7 mouse cellular contexts compared by ENCODE assay signal in genomic region chr6:134926338-134926705, GRCm38 (mm10). TPM values are rescaled to one million over a fixed set of nuclear protein-coding genes. Genes with fewer than 3 reads are reported as not detected.
DNase-seq lines count a peak whose midpoint lies in the region; ATAC-seq and TF ChIP-seq lines count a peak whose summit lies in the region.

No protein-coding gene starts in this region.

- H3K9ac ChIP-seq in lung, postnatal 0 days (replicated peaks; ENCODE audit: low read depth) = peak overlapping the region; percentile 82
- H3K9ac ChIP-seq in forebrain, embryonic 11.5 days (ENCODE audit: low read length) = peak overlapping the region; percentile 78
- H3K9ac ChIP-seq in limb, embryonic 14.5 days (ENCODE audit: low read depth, low read length, severe bottlenecking) = peak overlapping the region; percentile 87
- H3K9ac ChIP-seq in stomach, embryonic 14.5 days (replicated peaks; ENCODE audit: low read depth, low read length) = peak overlapping the region; percentile 43

- WGBS in lung, postnatal 0 days = 39% methylated on average over 3 of the region's 3 CpGs
- 11% methylated on average over 3 of the region's 3 CpGs for WGBS in forebrain, embryonic 11.5 days
- 24% methylated on average over 3 of the region's 3 CpGs for WGBS in limb, embryonic 14.5 days
- 47% methylated on average over 3 of the region's 3 CpGs for WGBS in stomach, embryonic 14.5 days

- H3K4me2 ChIP-seq in lung, postnatal 0 days (replicated peaks; ENCODE audit: low read depth, low read length) = peak overlapping the region; percentile 93
- peak overlapping the region; percentile 94 for H3K4me2 ChIP-seq in forebrain, embryonic 11.5 days (ENCODE audit: low read depth, low read length, severe bottlenecking)
- peak overlapping the region; percentile 96 for H3K4me2 ChIP-seq in limb, embryonic 14.5 days (replicated peaks; ENCODE audit: low read depth, low read length, severe bottlenecking)
- peak overlapping the region; percentile 94 for H3K4me2 ChIP-seq in stomach, embryonic 14.5 days (replicated peaks; ENCODE audit: low read depth, low read length)

- TF ChIP-seq CTCF in lung, postnatal 0 days (IDR thresholded peaks at IDR 0.05) = no peak

- 0 out of 2 replicates have a peak, but pooled peaks cover 3% of the 10 kb centered on the region for H3K4me1 ChIP-seq in lung, postnatal 0 days (ENCODE audit: insufficient read depth, low read depth, low read length)
- peaks cover 7% of the 10 kb centered on the region; the same call in 1 of the 2 replicates for H3K4me1 ChIP-seq in forebrain, embryonic 11.5 days (replicated peaks; ENCODE audit: control insufficient read depth, insufficient read depth, low read length)
- peaks cover 36% of the 10 kb centered on the region for H3K4me1 ChIP-seq in limb, embryonic 14.5 days (ENCODE audit: control insufficient read depth, insufficient read depth, low read length)
- H3K4me1 ChIP-seq in stomach, embryonic 14.5 days (ENCODE audit: control insufficient read depth, insufficient read depth, low read length) = peaks cover 27% of the 10 kb centered on the region

- H3K27ac ChIP-seq in lung, postnatal 0 days (ENCODE audit: low read length) = peak overlapping the region; percentile 95; the same call in 1 of the 2 replicates
- peak overlapping the region; percentile 100 for H3K27ac ChIP-seq in forebrain, embryonic 11.5 days (ENCODE audit: low read depth, low read length)
- peak overlapping the region; percentile 99 for H3K27ac ChIP-seq in limb, embryonic 14.5 days (replicated peaks; ENCODE audit: low read depth, low read length)
- no peak overlapping the region for H3K27ac ChIP-seq in stomach, embryonic 14.5 days (ENCODE audit: low read length)

- no peak for TF ChIP-seq POLR2A in limb, embryonic 14.5 days (IDR thresholded peaks at IDR 0.05; ENCODE audit: borderline replicate concordance, extremely low read depth, insufficient read depth, insufficient read length)

- H3K36me3 ChIP-seq in lung, postnatal 0 days (ENCODE audit: insufficient read depth, low read length) = no peaks in the 10 kb centered on the region
- H3K36me3 ChIP-seq in forebrain, embryonic 11.5 days (ENCODE audit: control insufficient read depth, insufficient read depth, low read length) = no peaks in the 10 kb centered on the region
- peaks cover 19% of the 10 kb centered on the region for H3K36me3 ChIP-seq in limb, embryonic 14.5 days (ENCODE audit: control insufficient read depth, insufficient read depth, low read length)
- peaks cover 7% of the 10 kb centered on the region for H3K36me3 ChIP-seq in stomach, embryonic 14.5 days (ENCODE audit: control insufficient read depth, insufficient read depth, low read length)

- H3K9me3 ChIP-seq in lung, postnatal 0 days (ENCODE audit: low read length) = no peaks in the 10 kb centered on the region
- no peaks in the 10 kb centered on the region for H3K9me3 ChIP-seq in forebrain, embryonic 11.5 days (ENCODE audit: control insufficient read depth, low read length)
- H3K9me3 ChIP-seq in limb, embryonic 14.5 days (ENCODE audit: control insufficient read depth, low read length) = no peaks in the 10 kb centered on the region
- no peaks in the 10 kb centered on the region for H3K9me3 ChIP-seq in stomach, embryonic 14.5 days (ENCODE audit: control insufficient read depth, low read depth, low read length)

- H3K4me3 ChIP-seq in lung, postnatal 0 days (ENCODE audit: low read depth, low read length) = peak overlapping the region; percentile 71
- H3K4me3 ChIP-seq in forebrain, embryonic 11.5 days (ENCODE audit: low read depth, low read length) = peak overlapping the region; percentile 49
- peak overlapping the region; percentile 56 for H3K4me3 ChIP-seq in limb, embryonic 14.5 days (replicated peaks; ENCODE audit: low read length)
- H3K4me3 ChIP-seq in stomach, embryonic 14.5 days (ENCODE audit: low read depth, low read length) = peak overlapping the region; percentile 37

- no peak for ATAC-seq in lung, postnatal 0 days
- no peak for ATAC-seq in forebrain, embryonic 11.5 days (replicated peaks; ENCODE audit: low FRiP score)
- no peak for ATAC-seq in limb, embryonic 14.5 days (ENCODE audit: low FRiP score, low read depth)
- no peak for ATAC-seq in stomach, embryonic 14.5 days (ENCODE audit: insufficient number of reproducible peaks, insufficient read depth, low FRiP score, low read depth)
- ATAC-seq in activated CD4-positive, CD25-positive, alpha-beta regulatory T cell, adult 4 months = no peak

- DNase-seq in lung, postnatal 0 days (ENCODE audit: low spot score) = no peak
- no peak for DNase-seq in lung, postnatal 14 days
- no peak for DNase-seq in forebrain, embryonic 11.5 days (ENCODE audit: low spot score)
- DNase-seq in limb, embryonic 14.5 days (ENCODE audit: low spot score) = no peak
- DNase-seq in adipocyte (ENCODE audit: low spot score) = no peak

- no peak for TF ChIP-seq EP300 in lung, postnatal 0 days (IDR thresholded peaks at IDR 0.05)

- H3K27me3 ChIP-seq in lung, postnatal 0 days (replicated peaks; ENCODE audit: insufficient read depth, low read length) = no peaks in the 10 kb centered on the region
- no peaks in the 10 kb centered on the region for H3K27me3 ChIP-seq in forebrain, embryonic 11.5 days (ENCODE audit: control insufficient read depth, insufficient read depth, low read length)
- no peaks in the 10 kb centered on the region for H3K27me3 ChIP-seq in limb, embryonic 14.5 days (ENCODE audit: control insufficient read depth, insufficient read depth, low read length)
- no peaks in the 10 kb centered on the region for H3K27me3 ChIP-seq in stomach, embryonic 14.5 days (ENCODE audit: control insufficient read depth, insufficient read depth, low read length)

RNA-seq across cellular contexts. Expression of gene Cdkn1b, which starts 6.1 kb away (rescaled TPM):
- polyA plus RNA-seq in lung, postnatal 0 days (2015; fragmentation: Nextera tagmentation; extraction: Ambion mirVana) = 43.4 and 46.2 TPM in 2 replicates
- 26.2 and 27.3 TPM in 2 replicates for polyA plus RNA-seq in forebrain, embryonic 11.5 days (2014; fragmentation: Nextera tagmentation; extraction: Ambion mirVana)
- polyA plus RNA-seq in limb, embryonic 14.5 days (2012; rRNA removed) = 29.8 and 30.3 TPM in 2 replicates
- polyA plus RNA-seq in limb, embryonic 14.5 days (2014; fragmentation: Nextera tagmentation; extraction: Ambion mirVana) = 18.3 and 18.8 TPM in 2 replicates
- 18.3 and 19.9 TPM in 2 replicates for polyA plus RNA-seq in stomach, embryonic 14.5 days (2014; fragmentation: Nextera tagmentation; extraction: Ambion mirVana)
- 10 to 100 TPM; 38.9 to 48.9 TPM for polyA plus RNA-seq in activated CD4-positive, CD25-positive, alpha-beta regulatory T cell, adult 4 months (2017; shearing (Covaris generic))

RNA-seq across cellular contexts. Expression of gene Gpr19, which starts 27.9 kb away (rescaled TPM):
- polyA plus RNA-seq in lung, postnatal 0 days (2015; fragmentation: Nextera tagmentation; extraction: Ambion mirVana) = 9.3 and 9.8 TPM in 2 replicates
- polyA plus RNA-seq in forebrain, embryonic 11.5 days (2014; fragmentation: Nextera tagmentation; extraction: Ambion mirVana) = 31.2 and 33.8 TPM in 2 replicates
- 8.9 and 11.5 TPM in 2 replicates for polyA plus RNA-seq in limb, embryonic 14.5 days (2012; rRNA removed)
- polyA plus RNA-seq in limb, embryonic 14.5 days (2014; fragmentation: Nextera tagmentation; extraction: Ambion mirVana) = 7.5 and 7.9 TPM in 2 replicates
- 11.2 and 12.3 TPM in 2 replicates for polyA plus RNA-seq in stomach, embryonic 14.5 days (2014; fragmentation: Nextera tagmentation; extraction: Ambion mirVana)
- 1 to 10 TPM; 3.3 to 8.7 TPM for polyA plus RNA-seq in activated CD4-positive, CD25-positive, alpha-beta regulatory T cell, adult 4 months (2017; shearing (Covaris generic))

RNA-seq across cellular contexts. Expression of gene Apold1, which starts 55.2 kb away (rescaled TPM):
- polyA plus RNA-seq in lung, postnatal 0 days (2015; fragmentation: Nextera tagmentation; extraction: Ambion mirVana) = 3.5 and 4.2 TPM in 2 replicates
- 3.0 and 3.1 TPM in 2 replicates for polyA plus RNA-seq in forebrain, embryonic 11.5 days (2014; fragmentation: Nextera tagmentation; extraction: Ambion mirVana)
- 2.7 and 3.4 TPM in 2 replicates for polyA plus RNA-seq in limb, embryonic 14.5 days (2012; rRNA removed)
- 4.8 and 4.9 TPM in 2 replicates for polyA plus RNA-seq in limb, embryonic 14.5 days (2014; fragmentation: Nextera tagmentation; extraction: Ambion mirVana)
- 3.5 and 4.0 TPM in 2 replicates for polyA plus RNA-seq in stomach, embryonic 14.5 days (2014; fragmentation: Nextera tagmentation; extraction: Ambion mirVana)
- under 1 TPM; 0.09 to 0.17 TPM for polyA plus RNA-seq in activated CD4-positive, CD25-positive, alpha-beta regulatory T cell, adult 4 months (2017; shearing (Covaris generic))
